Mouse (Mus musculus) kidney, postnatal 14 days (tissue): ENCODE data around the gene Eea1.
"Not testable (repeated sequence)": the region's sequence is repeated elsewhere in the genome, so short reads cannot be mapped to it uniquely, and the experiment has no call there.

Source experiments
- DNase-seq: peaks from one replicate; pipeline ENCODE4 v3.0.0; 2022; ENCODE audit warnings: mixed read lengths

Eea1 gene

GRCm38 (mm10) chr10:96075403-96075802 lies 135.0 kb downstream of the Eea1 start:
- no peak for DNase-seq

GRCm38 (mm10) chr10:96075880-96076279 lies 135.4 kb downstream of the Eea1 start:
- DNase-seq = no peak

GRCm38 (mm10) chr10:96076461-96076860 lies 136.0 kb downstream of the Eea1 start:
- DNase-seq = no peak

- DNase-seq = not testable (repeated sequence)
Observed at GRCm38 (mm10) chr10:96077480-96078066, 137.1 kb downstream of the Eea1 start.

- no peak for DNase-seq
Observed at GRCm38 (mm10) chr10:96079823-96080222, 139.4 kb downstream of the Eea1 start.

- DNase-seq = no peak
Observed at GRCm38 (mm10) chr10:96080440-96081381, 140.3 kb downstream of the Eea1 start.

- DNase-seq = no peak
Observed at GRCm38 (mm10) chr10:96082203-96082602, 141.8 kb downstream of the Eea1 start.

GRCm38 (mm10) chr10:96089744-96090143 lies 149.3 kb downstream of the Eea1 start:
- no peak for DNase-seq

- no peak for DNase-seq
Observed at GRCm38 (mm10) chr10:96090388-96090787, 149.9 kb downstream of the Eea1 start.

GRCm38 (mm10) chr10:96093890-96094531 lies 153.6 kb downstream of the Eea1 start:
- DNase-seq = no peak

GRCm38 (mm10) chr10:96094559-96094958 lies 154.1 kb downstream of the Eea1 start:
- no peak for DNase-seq
